Mouse (Mus musculus): Measurements from ENCODE around the gene Slamf6.

The Slamf6 gene

GRCm38 (mm10) chr1:171994918-171995715, 77.8 kb downstream of the Slamf6 start:
- DNase-seq (ENCODE audit: low read depth, low spot score) = no peak

DNA sequence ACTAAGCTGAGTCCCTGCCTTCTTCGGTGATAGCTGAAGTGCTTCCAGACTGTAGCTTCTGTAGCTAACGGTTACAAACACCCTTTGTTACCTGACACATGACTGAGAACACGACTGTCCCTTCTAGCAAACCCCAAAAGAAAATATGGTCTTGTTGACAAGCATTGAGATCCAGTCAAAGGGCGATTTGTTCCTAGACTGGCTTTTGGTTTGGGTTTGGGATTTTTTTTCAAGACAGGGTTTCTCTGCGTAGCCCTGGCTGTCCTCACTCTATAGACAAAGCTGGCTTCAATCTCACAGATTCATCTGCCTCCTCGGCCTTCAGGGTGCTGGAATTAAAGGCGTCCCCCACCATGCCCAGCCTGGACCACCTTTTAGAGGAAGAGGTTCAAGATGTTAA, 79.4 kb downstream of the Slamf6 start:
- no peak for DNase-seq (ENCODE audit: low read depth, low spot score)

- DNase-seq (ENCODE audit: low read depth, low spot score) = no peak
Measured at GRCm38 (mm10) chr1:171998820-171999597, 81.7 kb downstream of the Slamf6 start.

- DNase-seq (ENCODE audit: low read depth, low spot score) = no peak
Measured at GRCm38 (mm10) chr1:172000641-172001040, 83.3 kb downstream of the Slamf6 start.

GRCm38 (mm10) chr1:172001665-172002064, 84.3 kb downstream of the Slamf6 start:
- DNase-seq (ENCODE audit: low read depth, low spot score) = no peak
